Mouse (Mus musculus) thymus, postnatal 0 days (tissue): ENCODE measurements at regions not wholly inside any gene's neighbourhood (a gene's known extent, or its start where the extent isn't known, plus 50 kb on each side); places are given as distances from the start of the nearest gene placed in this dataset.

Experiments
- DNase-seq: peaks from one replicate; pipeline ENCODE4 v3.0.0-alpha.2; 2015; ENCODE audit warnings: low spot score

DNA sequence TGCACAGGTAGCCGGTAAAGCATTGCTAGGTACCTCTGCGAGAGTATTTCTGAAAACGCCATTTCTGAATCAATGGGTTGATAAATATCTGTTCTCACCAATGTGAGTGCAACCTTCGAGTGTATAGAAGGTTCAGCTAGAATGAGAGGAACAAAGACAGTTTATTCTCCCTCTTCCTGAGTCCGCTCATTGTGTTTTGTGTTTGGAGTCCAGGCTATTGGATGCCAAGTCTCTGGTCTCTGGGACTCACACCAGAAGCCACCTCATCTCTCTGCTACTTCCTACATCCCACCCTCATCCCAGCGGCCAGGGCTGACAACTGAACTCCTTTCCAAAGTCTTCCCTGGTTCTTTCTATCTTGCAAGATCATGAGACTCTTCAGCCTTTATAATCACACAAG lies 62.7 kb downstream of the Lrrc30 start:
- no peak for DNase-seq

DNA sequence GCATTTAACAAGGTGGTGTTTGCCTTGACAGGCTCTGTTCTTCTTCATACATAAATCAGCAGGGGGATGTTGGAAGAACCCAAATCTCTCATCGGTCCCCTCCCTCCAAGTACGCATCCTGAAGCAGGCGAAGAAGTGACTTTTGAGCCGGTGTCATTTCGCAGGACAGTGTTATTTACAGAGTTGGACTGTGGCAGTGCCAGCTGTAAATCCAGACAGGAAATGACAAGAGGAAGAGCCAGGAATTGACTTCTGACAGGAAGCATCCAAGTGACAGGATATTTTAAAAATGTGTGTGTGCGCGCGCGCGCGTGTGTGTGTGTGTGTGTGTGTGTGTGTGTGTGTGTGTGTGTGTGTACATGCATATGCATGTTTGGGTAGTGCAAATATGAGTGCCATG lies 66.3 kb downstream of the Lrrc30 start:
- no peak for DNase-seq

GRCm38 (mm10) chr17:67565746-67566145 lies 66.8 kb downstream of the Lrrc30 start:
- DNase-seq, result no peak

DNA sequence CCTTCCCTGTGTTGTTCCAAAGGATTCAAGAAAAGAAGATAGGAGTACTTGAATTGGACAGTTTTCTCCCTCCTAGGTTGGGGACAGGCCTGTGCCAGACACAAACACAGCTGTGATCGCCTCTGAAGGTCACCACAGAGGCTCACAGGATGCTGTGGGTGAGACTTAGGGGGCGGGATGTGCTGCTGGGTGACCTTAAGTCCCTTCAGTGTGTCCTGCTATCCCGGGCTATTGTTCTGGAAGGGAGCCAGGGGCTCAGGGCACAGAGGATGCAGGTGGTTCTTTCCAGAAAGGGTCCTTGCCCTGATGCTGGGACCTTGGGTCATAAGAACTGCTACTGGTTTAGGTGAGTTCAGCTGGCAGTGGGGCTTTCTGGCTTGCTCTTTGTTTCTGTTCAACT lies 67.7 kb downstream of the Lrrc30 start:
- no peak for DNase-seq

GRCm38 (mm10) chr17:67563036-67563435 lies 69.5 kb downstream of the Lrrc30 start:
- no peak for DNase-seq

DNA sequence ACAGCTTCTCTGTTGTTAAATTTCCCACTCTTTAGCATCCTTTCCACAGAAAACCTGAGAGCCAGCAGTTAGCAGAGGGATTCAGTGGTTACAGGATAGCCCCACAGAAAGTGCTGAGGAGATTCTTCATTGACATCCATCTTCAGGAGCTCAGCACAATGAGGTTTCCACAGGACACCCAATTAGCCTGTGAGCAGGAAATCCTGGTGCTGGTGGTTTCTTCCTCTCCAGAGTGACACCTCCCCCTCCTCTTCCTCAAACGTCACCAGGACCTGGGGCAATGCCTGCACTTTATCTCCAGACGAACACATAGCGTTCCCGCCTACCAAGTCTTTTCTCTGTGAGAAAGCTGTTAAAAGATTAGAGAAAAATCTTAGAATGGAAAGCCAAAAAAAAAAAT lies 70.7 kb downstream of the Lrrc30 start:
- no peak for DNase-seq

- no peak for DNase-seq
Measured at GRCm38 (mm10) chr17:67557351-67557870, 75.1 kb downstream of the Lrrc30 start.

DNA sequence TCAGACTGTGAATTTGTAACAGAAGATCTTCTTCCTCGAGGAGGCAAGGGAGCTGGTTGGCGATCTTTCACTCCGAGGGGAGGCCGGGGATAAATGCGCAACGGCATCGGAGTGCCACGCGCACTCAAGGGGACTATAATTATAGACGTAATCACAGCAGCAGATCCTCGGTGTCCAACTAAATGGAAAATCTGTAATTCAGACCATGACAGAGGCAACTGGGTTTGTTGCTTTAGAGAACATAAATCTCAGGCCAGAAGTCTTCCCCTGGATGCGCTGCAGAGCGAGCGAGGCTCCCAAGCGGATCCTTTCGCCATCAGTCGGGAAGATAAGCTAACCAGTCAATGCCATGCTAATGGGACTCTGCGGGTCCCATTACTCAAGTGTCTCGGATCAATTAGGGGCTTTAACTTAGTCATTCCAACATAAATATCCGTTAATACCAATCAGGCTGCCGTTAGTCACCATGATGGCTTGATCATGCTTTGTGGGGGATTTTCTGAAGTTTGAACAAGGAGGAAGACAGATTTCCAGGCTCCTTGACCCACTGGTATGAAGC lies 79.9 kb downstream of the Lrrc30 start:
- no peak for DNase-seq

DNA sequence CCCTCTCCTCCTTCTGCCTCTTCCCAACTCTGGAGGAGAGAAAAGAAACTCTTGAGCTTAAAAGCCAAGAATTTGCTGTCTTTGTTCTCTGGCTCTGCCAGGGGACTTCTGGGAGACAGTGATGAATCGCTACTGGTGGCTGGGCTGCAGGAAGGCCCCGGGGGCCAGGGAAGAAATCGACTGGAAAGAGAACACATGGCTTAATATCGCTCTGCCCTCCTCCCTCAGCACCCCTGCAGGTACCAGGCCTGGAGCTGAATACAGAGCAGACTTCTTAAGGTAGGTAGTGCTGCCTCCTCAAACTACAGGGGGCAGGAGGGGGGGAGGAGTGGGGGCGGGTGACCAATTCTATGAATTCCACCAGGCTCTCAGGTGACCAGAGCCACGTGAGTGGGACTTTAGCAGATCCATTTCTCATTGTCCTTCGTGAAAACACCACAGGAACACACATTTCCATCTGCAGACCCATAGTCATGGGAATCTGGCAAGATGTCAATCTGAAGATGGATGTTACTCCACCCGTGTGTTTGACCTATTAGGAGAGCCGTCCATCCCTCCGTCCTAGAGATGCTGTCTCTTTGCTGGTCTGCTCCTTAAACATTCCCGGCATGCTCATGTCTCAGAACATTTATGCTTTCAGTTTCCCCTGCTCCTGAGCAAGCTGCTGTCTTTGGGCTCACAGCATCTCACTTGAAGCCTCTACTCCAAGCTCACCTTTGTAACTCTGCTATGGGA lies 83.4 kb downstream of the Lrrc30 start:
- no peak for DNase-seq

- DNase-seq, result no peak
Measured at GRCm38 (mm10) chr17:67544410-67544809, 88.1 kb downstream of the Lrrc30 start.

DNA sequence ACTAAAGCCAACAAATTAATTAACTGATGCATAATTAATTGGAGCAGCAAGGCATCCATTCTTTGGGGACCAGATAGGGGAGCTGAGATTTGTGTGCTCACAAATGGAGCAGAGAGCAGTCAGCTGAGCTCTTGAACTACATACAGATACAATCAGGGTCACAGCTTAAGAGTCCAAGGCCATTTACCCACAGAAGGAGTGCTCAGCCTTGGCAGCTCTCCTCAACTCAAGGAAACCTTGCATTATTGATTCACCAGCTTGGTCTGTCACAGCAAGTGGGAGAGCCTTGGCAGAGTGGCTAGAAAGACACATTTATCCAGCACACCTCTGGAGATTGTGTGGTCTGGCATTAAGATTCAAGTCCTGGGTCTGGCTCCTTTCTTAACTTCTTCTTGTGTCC lies 100.2 kb downstream of the Lrrc30 start:
- no peak for DNase-seq

GRCm38 (mm10) chr17:67520848-67521411 lies 111.6 kb downstream of the Lrrc30 start:
- no peak for DNase-seq

DNA sequence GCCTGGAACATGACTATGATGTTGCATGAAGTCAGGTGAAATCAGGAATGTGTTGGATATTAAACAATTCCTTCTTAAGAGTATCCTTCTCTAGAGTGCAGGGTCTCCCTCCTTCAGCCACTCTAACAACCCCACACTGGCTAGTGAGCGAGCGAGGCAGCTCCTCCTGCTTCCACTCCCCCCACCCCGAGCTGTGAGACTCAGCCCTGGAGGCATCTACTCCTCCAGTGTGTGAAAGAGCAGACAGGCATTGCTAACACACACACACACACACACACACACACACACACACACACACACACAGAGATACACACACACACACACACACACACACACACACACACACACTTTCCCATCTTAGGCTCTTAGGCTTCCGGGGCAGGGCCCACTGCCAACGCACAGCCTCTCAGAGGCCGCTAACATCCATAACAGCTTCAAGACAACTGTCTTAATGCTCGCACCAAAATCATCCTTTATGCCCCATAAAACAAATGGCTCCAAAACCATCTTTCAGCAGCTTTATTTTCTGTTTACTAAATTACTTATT lies 116.8 kb downstream of the Lrrc30 start:
- DNase-seq, result no peak

DNA sequence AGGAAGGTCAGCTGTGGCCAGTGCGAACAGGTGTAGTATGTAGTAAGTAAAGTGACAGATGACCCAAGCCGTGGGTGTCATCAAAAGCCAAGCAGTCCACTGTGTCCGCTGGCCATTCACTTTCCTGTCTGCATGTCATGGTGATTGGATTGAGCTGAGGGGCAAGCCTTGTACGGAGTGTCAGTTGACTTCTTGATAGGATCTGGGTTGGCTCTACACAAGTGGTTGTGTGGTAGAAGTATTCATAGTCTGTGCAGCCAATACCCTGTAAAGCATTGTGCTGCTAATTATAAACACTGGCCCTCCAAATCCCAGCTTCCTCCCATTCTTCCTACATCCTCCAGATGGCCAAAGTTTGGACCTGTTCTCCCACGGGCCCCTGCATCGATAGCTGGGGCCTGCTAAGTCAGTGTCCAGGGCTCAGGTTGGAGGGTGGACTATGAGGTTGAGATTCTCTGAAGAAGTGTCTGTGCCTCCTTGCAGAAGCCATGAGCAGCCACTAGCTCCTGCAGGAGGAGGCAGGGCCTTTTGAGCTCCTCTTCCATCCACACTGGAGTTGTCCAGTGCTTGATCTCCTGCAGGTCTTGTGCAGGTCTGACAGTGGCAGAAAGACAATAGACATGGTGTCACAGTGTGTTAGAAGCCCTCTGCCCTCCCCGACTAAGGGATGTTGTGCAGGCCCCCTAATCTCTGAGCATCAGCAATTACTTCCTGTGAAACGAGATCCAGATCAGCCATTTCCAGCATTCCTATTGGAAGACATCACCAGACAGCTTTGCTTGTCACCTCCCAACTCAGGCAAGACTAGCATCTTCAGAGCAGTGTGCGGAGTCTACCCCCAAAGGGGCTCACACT lies 117.9 kb downstream of the Lrrc30 start:
- DNase-seq, result no peak

DNA sequence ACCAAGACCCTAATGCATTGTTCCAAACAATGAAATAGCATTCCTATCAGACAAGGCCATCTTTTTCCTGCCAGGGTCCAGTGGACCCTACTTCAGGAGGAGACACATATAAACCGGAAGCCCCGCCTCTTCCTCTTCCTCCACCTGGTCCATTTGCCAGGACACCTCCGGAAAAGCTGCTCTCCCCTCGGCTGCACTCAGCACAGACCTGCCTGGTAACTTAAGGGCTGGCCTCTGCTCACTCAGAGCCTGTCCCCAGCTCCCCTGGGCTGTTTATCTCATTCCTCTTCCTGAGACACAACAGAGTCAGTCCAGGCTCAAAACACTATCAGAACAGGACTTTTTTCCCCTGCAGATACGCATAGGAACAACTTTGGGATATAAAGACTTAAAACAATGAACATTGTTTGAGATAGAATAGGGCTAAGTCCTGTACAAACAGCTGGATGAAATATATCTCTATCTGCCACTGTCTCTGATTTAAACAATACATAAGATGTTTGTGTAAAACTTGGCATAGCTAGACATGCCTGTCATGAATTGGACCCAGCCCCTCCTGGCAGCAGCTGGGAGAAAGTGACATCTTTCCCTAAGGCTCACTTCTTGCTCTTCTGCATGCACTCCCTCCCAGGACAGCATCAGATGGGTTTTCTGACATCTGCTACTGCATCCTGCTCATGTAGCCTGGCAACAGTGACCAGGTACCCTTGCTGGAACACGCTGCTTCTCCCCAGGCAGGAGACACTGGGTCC lies 119.6 kb downstream of the Lrrc30 start:
- no peak for DNase-seq

- DNase-seq, result no peak
Measured at GRCm38 (mm10) chr17:67512008-67512407, 120.5 kb downstream of the Lrrc30 start.

DNA sequence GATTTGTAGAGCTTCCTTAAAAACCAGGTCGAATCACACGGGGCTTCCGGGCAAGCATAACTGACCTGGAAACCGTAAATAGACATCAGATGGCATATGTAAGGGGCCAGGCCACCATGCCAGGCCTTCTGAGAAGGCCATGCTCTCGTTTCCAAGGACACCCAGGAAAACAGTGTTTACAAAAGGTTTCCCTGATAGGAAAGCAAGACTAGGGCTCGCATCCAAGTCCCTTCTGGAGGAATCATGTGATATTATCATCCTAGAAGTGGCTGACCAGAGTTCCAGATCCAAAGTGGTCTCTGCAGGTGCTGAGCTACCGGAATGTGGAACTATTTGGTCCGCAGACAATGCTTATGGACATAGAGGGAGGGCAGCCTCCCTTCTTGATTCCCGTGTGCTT lies 122.6 kb downstream of the Lrrc30 start:
- no peak for DNase-seq

DNA sequence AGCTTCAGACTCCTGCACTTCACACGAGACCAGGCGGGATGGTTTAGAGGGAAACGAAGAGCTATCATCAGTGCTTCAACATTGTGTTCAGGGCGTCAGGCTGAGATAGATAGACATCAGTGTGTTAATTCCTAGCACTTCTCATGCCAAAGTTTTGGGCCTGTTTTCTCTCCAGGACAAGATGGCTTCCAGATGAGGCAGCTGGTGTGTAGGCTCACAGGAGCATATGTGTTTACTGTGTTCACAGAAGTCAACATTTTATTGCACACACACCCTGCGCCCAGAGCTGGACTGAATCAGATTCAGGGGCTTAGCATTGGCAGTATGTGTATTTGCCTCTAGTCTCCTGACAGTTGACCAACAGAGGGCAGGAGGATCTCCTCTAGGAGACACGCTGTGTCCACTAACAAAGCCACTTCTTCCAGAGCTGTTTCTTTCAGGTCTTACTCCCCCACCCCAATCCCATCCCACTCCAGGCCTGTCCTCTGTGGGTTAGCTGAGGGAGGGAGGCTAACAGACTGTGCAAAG lies 123.4 kb downstream of the Lrrc30 start:
- no peak for DNase-seq

GRCm38 (mm10) chr17:67508353-67508752 lies 124.2 kb downstream of the Lrrc30 start:
- no peak for DNase-seq

DNA sequence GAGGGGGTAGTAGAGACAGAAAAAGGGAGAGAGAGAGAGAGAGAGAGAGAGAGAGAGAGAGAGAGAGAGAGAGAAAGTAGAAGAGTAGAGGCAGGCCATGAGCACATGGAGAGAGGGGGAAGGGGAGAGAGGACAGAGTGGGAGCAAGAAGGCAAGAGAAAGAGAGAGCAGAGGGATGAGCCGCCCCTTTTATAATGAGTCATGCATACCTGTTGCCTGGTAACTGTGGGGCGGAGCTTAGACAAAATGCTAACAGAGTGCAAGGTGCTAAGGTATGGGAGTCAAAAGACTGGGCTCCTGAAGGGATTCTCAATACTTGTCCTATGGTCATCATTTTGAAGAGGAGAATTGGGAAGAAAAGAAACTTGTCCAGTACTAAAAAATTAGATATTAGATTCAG lies 126.1 kb downstream of the Lrrc30 start:
- no peak for DNase-seq
